Mouse (Mus musculus) hindbrain, embryonic 13.5 days (tissue): ENCODE measurements around the gene Ermp1. TPM values are rescaled to one million over a fixed set of nuclear protein-coding genes. Genes with fewer than 3 reads are reported as not detected.
"Not testable (repeated sequence)": the region's sequence is repeated elsewhere in the genome, so short reads cannot be mapped to it uniquely, and the experiment has no call there.

Experiments
- ATAC-seq: fragments of 200-750 bp; cut with Nextera tagmentation; 2 replicates; pipeline ENCODE4 v1.8.0; 2017; ENCODE audit warnings: moderate TSS enrichment; ENCODE audit not compliant: low FRiP score
- H3K27ac ChIP-seq: fragments of 300-500 bp; sonication (generic); 2 replicates; pipeline ENCODE4 v1.5.1; 2015; ENCODE audit warnings: inconsistent platforms, mild to moderate bottlenecking, moderate library complexity
- H3K27me3 ChIP-seq: fragments of 300-500 bp; sonication (generic); 2 replicates; pipeline ENCODE4 v1.6.1; 2015; ENCODE audit warnings: mild to moderate bottlenecking, inconsistent platforms
- H3K36me3 ChIP-seq: fragments of 300-500 bp; sonication (generic); 2 replicates; pipeline ENCODE4 v1.6.1; 2015; ENCODE audit warnings: mild to moderate bottlenecking, inconsistent platforms
- H3K4me1 ChIP-seq: fragments of 300-500 bp; sonication (generic); replicated peaks from 2 replicates; pipeline ENCODE4 v1.6.1; 2015; ENCODE audit warnings: inconsistent platforms
- H3K4me2 ChIP-seq: fragments of 300-500 bp; sonication (generic); 2 replicates; pipeline ENCODE4 v1.6.1; 2015; ENCODE audit warnings: inconsistent platforms, mild to moderate bottlenecking, moderate library complexity
- H3K4me3 ChIP-seq: fragments of 300-500 bp; sonication (generic); 2 replicates; pipeline ENCODE4 v1.5.1; 2015; ENCODE audit warnings: mild to moderate bottlenecking, inconsistent platforms
- H3K9ac ChIP-seq: fragments of 300-500 bp; sonication (generic); 2 replicates; pipeline ENCODE4 v1.6.1; 2015; ENCODE audit warnings: mild to moderate bottlenecking, inconsistent platforms
- H3K9me3 ChIP-seq: fragments of 300-500 bp; sonication (generic); 2 replicates; pipeline ENCODE4 v1.6.1; 2016; ENCODE audit warnings: inconsistent platforms
- WGBS: fragments of 180-500 bp; shearing (Covaris S2); methylation state at CpG from one replicate; pipeline ENCODE4 v1.1.7; 2015; 5-methylcytosine and 5-hydroxymethylcytosine counted together
- polyA plus RNA-seq: library from polyadenylated mRNA; unstranded; fragments of >200 nt; fragmentation: Nextera tagmentation; extraction: Ambion mirVana; gene quantifications from 2 replicates; pipeline ENCODE4 v1.2.1, GENCODE M21; 2015

Gene Ermp1
- polyA plus RNA-seq, 1 experiment from 2014 or later: 9.7 TPM

DNA sequence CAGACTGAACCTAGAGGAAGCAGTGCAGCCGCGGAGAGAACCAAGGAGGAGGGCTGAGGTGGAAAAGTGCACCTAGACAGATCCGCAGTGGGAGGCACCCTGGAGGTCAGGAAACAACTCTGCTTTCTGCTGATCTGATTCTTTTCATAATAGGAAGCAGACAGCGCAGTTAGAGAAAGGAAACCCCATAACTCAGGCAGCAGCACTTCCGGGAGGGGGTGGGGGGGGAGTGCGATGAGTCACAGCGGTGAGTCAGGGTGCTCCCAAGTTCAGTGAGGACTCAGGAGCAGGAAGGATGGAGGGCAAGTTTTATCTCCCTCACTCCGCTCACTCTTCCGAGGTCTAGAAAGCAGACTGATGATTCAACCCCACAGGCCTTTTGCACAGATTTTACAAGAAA, 7.2 kb downstream of the Ermp1 start:
- no peaks in the 10 kb centered on the region for H3K27me3 ChIP-seq
- no peak overlapping the region for H3K9ac ChIP-seq
- 69% methylated on average over 9 of the region's 9 CpGs for WGBS
- H3K9me3 ChIP-seq: no peaks in the 10 kb centered on the region
- no peak for ATAC-seq
- H3K4me1 ChIP-seq: no peaks in the 10 kb centered on the region
- no peak overlapping the region for H3K4me3 ChIP-seq
- no peak overlapping the region for H3K4me2 ChIP-seq
- no peak overlapping the region for H3K27ac ChIP-seq
- peaks cover 13% of the 10 kb centered on the region for H3K36me3 ChIP-seq

GRCm38 (mm10) chr19:29612102-29612501, 36.1 kb downstream of the Ermp1 start:
- no peak for ATAC-seq
- H3K27ac ChIP-seq: no peak overlapping the region
- no peaks in the 10 kb centered on the region for H3K27me3 ChIP-seq
- H3K9me3 ChIP-seq: no peaks in the 10 kb centered on the region
- H3K36me3 ChIP-seq: peaks cover 31% of the 10 kb centered on the region
- no peak overlapping the region for H3K4me3 ChIP-seq
- 94% methylated on average over 2 of the region's 2 CpGs for WGBS
- no peak overlapping the region for H3K4me2 ChIP-seq
- H3K9ac ChIP-seq: no peak overlapping the region
- no peaks in the 10 kb centered on the region for H3K4me1 ChIP-seq

GRCm38 (mm10) chr19:29610907-29611306, 37.3 kb downstream of the Ermp1 start:
- H3K27ac ChIP-seq: no peak overlapping the region

GRCm38 (mm10) chr19:29608212-29608611, 40.0 kb downstream of the Ermp1 start:
- H3K9me3 ChIP-seq: no peaks in the 10 kb centered on the region
- no peak overlapping the region for H3K4me3 ChIP-seq
- 77% methylated on average over 4 of the region's 4 CpGs for WGBS
- no peak for ATAC-seq
- no peaks in the 10 kb centered on the region for H3K4me1 ChIP-seq
- peaks cover 29% of the 10 kb centered on the region for H3K36me3 ChIP-seq
- no peaks in the 10 kb centered on the region for H3K27me3 ChIP-seq
- H3K4me2 ChIP-seq: no peak overlapping the region
- no peak overlapping the region for H3K9ac ChIP-seq
- no peak overlapping the region for H3K27ac ChIP-seq

More at GRCm38 (mm10) chr19:29610907-29611306, 37.3 kb downstream of the Ermp1 start:
- Histone ChIP-seq H3K4me2 (no peak overlapping the region), H3K4me1 (no peaks in the 10 kb centered on the region), H3K9me3 (no peaks in the 10 kb centered on the region), H3K36me3 (peaks cover 30% of the 10 kb centered on the region), H3K27me3 (no peaks in the 10 kb centered on the region), H3K9ac (no peak overlapping the region), H3K4me3 (no peak overlapping the region)
- WGBS: 92% methylated on average over 10 of the region's 10 CpGs
- no peak for ATAC-seq

DNA sequence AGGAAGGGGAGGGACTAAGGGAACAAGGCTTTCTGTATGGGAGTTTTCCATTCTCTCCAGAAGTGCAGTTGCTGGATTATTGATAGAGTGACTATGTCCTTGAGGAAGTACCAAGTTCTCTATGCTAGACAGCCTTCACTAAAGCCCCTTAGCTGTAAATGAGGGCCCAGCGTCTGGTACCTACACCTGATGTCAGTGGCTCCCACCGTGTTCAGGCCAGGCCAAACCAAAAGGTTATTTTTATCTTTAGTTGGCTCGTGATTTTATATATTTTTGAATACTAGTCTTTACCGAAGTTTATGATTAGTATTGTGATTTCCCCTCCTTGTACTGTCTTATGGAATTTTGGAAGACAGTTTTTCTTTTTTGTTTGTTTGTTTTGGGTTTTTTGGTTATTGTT, 40.7 kb downstream of the Ermp1 start:
- H3K4me2 ChIP-seq: no peak overlapping the region
- H3K9ac ChIP-seq: no peak overlapping the region
- H3K27me3 ChIP-seq: no peaks in the 10 kb centered on the region
- no peak overlapping the region for H3K4me3 ChIP-seq
- ATAC-seq: no peak
- H3K4me1 ChIP-seq: no peaks in the 10 kb centered on the region
- WGBS: 93% methylated on average over 4 of the region's 4 CpGs
- H3K36me3 ChIP-seq: peaks cover 28% of the 10 kb centered on the region
- H3K9me3 ChIP-seq: no peaks in the 10 kb centered on the region
- no peak overlapping the region for H3K27ac ChIP-seq

- WGBS: 96% methylated on average over 3 of the region's 3 CpGs
- ATAC-seq: no peak
These were observed 43.6 kb downstream of the Ermp1 start for GRCm38 (mm10) chr19:29604653-29605052.

GRCm38 (mm10) chr19:29603548-29604353, 44.5 kb downstream of the Ermp1 start:
- 91% methylated on average over 14 of the region's 14 CpGs for WGBS
- Histone ChIP-seq H3K27me3 (no peaks in the 10 kb centered on the region), H3K4me3 (no peak overlapping the region), H3K9me3 (no peaks in the 10 kb centered on the region), H3K27ac (no peak overlapping the region), H3K9ac (no peak overlapping the region), H3K4me1 (no peaks in the 10 kb centered on the region), H3K4me2 (no peak overlapping the region), H3K36me3 (peaks cover 39% of the 10 kb centered on the region)
- no peak for ATAC-seq

More at GRCm38 (mm10) chr19:29604653-29605052, 43.6 kb downstream of the Ermp1 start:
- Histone ChIP-seq H3K36me3 (peaks cover 30% of the 10 kb centered on the region), H3K9ac (no peak overlapping the region), H3K27ac (no peak overlapping the region), H3K27me3 (no peaks in the 10 kb centered on the region), H3K4me2 (no peak overlapping the region), H3K4me3 (no peak overlapping the region), H3K9me3 (no peaks in the 10 kb centered on the region), H3K4me1 (no peaks in the 10 kb centered on the region)

DNA sequence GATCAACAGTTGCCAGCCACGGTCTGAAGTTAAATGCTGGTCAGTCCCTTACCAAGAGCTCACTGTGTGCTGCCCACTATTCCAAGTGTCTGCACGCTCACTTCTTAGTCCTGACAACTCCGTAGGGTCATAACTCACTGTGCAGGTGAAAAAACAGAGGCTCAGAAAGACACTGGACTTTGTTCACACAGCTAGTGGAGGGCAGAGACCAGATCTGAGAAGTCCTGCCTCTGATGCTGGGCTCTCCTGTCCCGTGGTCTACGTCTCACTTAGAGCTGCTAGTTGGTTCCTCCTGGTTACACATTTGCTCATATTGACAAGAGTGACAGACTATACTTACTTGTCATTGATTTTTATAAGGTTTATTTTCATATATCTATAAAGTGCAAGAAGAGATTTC, 49.2 kb downstream of the Ermp1 start:
- no peaks in the 10 kb centered on the region for H3K27me3 ChIP-seq
- H3K4me1 ChIP-seq: no peaks in the 10 kb centered on the region
- H3K4me2 ChIP-seq: no peak overlapping the region
- no peak overlapping the region for H3K27ac ChIP-seq
- 94% methylated on average over 5 of the region's 5 CpGs for WGBS
- H3K36me3 ChIP-seq: peaks cover 72% of the 10 kb centered on the region
- no peak for ATAC-seq
- no peak overlapping the region for H3K9ac ChIP-seq
- H3K9me3 ChIP-seq: no peaks in the 10 kb centered on the region
- no peak overlapping the region for H3K4me3 ChIP-seq

DNA sequence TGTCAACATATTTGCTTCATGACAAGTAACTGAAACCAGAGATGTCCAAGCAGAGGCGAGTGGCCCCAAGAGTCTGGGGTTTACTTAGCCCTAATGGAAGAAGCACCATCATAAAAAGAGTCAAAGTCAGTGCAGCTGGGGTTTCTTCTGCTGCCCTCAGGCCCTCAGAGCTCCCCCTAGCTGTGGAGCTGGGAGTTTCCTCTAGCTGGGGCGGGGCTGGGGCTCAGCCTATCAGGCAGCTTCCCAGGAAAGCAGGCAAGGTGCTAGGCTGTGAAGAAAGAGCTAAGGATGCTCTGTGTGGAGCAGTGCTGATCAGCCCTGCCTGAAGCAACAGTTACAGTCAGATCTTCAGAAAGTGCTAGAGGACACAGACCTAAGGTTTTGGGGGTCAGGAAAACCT, 51.2 kb downstream of the Ermp1 start:
- no peak for ATAC-seq
- no peaks in the 10 kb centered on the region for H3K4me1 ChIP-seq
- no peaks in the 10 kb centered on the region for H3K9me3 ChIP-seq
- no peak overlapping the region for H3K27ac ChIP-seq
- H3K9ac ChIP-seq: no peak overlapping the region
- H3K27me3 ChIP-seq: no peaks in the 10 kb centered on the region
- H3K36me3 ChIP-seq: peaks cover 54% of the 10 kb centered on the region
- WGBS: 95% methylated on average over 2 of the region's 2 CpGs
- no peak overlapping the region for H3K4me3 ChIP-seq
- H3K4me2 ChIP-seq: no peak overlapping the region

DNA sequence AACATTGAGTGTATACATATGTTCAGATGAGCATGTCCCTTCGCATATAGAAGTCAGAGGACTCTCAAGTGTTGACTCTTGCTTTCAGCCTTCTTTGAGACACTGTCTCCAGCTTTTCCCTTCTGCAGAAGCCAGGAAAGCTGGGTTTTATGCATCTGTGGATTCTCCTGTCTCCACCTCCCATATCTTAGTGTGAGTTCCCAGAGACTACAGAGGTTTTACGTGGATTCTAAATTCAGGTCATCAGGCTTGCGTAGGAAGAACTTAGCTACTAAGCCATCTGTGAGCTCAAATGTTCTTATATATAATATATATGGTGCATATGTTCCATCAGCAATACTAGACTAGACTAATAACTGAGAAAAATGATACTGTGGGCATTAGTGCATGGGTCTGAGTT, 51.9 kb downstream of the Ermp1 start:
- H3K4me2 ChIP-seq: no peak overlapping the region
- ATAC-seq: no peak
- H3K9ac ChIP-seq: no peak overlapping the region
- H3K4me1 ChIP-seq: no peaks in the 10 kb centered on the region
- 97% methylated on average over 3 of the region's 3 CpGs for WGBS
- no peak overlapping the region for H3K27ac ChIP-seq
- H3K27me3 ChIP-seq: no peaks in the 10 kb centered on the region
- H3K9me3 ChIP-seq: no peaks in the 10 kb centered on the region
- H3K36me3 ChIP-seq: peaks cover 59% of the 10 kb centered on the region
- H3K4me3 ChIP-seq: no peak overlapping the region

- H3K9ac ChIP-seq, H3K4me2 ChIP-seq, H3K4me3 ChIP-seq, ATAC-seq, H3K9me3 ChIP-seq, H3K27ac ChIP-seq, H3K27me3 ChIP-seq, H3K4me1 ChIP-seq: not testable (repeated sequence)
- peaks cover 54% of the 10 kb centered on the region for H3K36me3 ChIP-seq
- WGBS: 53% methylated on average over 3 of the region's 3 CpGs
These were observed 54.4 kb downstream of the Ermp1 start for GRCm38 (mm10) chr19:29593783-29594182.

GRCm38 (mm10) chr19:29583734-29584133, 64.5 kb downstream of the Ermp1 start:
- no peaks in the 10 kb centered on the region for H3K27me3 ChIP-seq
- ATAC-seq: no peak
- H3K27ac ChIP-seq: no peak overlapping the region
- H3K9ac ChIP-seq: no peak overlapping the region
- 0 out of 2 replicates have a peak, but pooled peaks cover under 1% of the 10 kb centered on the region for H3K9me3 ChIP-seq
- peaks cover 43% of the 10 kb centered on the region for H3K36me3 ChIP-seq
- no peak overlapping the region for H3K4me3 ChIP-seq
- H3K4me1 ChIP-seq: no peaks in the 10 kb centered on the region
- WGBS: 87% methylated on average over 6 of the region's 6 CpGs
- H3K4me2 ChIP-seq: no peak overlapping the region

GRCm38 (mm10) chr19:29582439-29582838, 65.8 kb downstream of the Ermp1 start:
- Histone ChIP-seq H3K9me3 (no peaks in the 10 kb centered on the region), H3K4me1 (no peaks in the 10 kb centered on the region), H3K27ac (no peak overlapping the region), H3K4me3 (no peak overlapping the region), H3K27me3 (no peaks in the 10 kb centered on the region), H3K36me3 (peaks cover 39% of the 10 kb centered on the region), H3K4me2 (no peak overlapping the region), H3K9ac (no peak overlapping the region)
- no peak for ATAC-seq
- WGBS: 91% methylated on average over 2 of the region's 2 CpGs
